Mouse (Mus musculus) lung, postnatal 10 days (tissue): ENCODE measurements at regions not wholly inside any gene's neighbourhood (a gene's known extent, or its start where the extent isn't known, plus 50 kb on each side); places are given as distances from the start of the nearest gene placed in this dataset.
"Not testable (repeated sequence)": the region's sequence is repeated elsewhere in the genome, so short reads cannot be mapped to it uniquely, and the experiment has no call there.

ENCODE experiments used
- DNase-seq: peaks from one replicate; pipeline ENCODE4 v3.0.0; 2021

GRCm38 (mm10) chr2:107117564-107117963 is 58.1 kb upstream of the Fshb start:
- no peak for DNase-seq

- no peak for DNase-seq
Observed at GRCm38 (mm10) chr2:107118711-107119474, 59.4 kb upstream of the Fshb start.

GRCm38 (mm10) chr2:107119697-107120096 is 60.2 kb upstream of the Fshb start:
- DNase-seq = no peak

GRCm38 (mm10) chr2:107133186-107133585 is 73.7 kb upstream of the Fshb start:
- DNase-seq = no peak

- DNase-seq = no peak
Observed at GRCm38 (mm10) chr2:107149317-107149716, 89.9 kb upstream of the Fshb start.

GRCm38 (mm10) chr2:107149851-107150250 is 90.4 kb upstream of the Fshb start:
- DNase-seq = no peak

- no peak for DNase-seq
Observed at GRCm38 (mm10) chr2:107150373-107150772, 90.9 kb upstream of the Fshb start.

GRCm38 (mm10) chr2:107151878-107152277 is 92.4 kb upstream of the Fshb start:
- DNase-seq = no peak

GRCm38 (mm10) chr2:107158836-107159402 is 99.5 kb upstream of the Fshb start:
- not testable (repeated sequence) for DNase-seq

- peak; percentile 1 for DNase-seq
Observed at GRCm38 (mm10) chr2:107175721-107176120, 114.7 kb upstream of the Kcna4 start.

- DNase-seq = no peak
Observed at GRCm38 (mm10) chr2:107183066-107183465, 107.4 kb upstream of the Kcna4 start.

GRCm38 (mm10) chr2:107184864-107185263 is 105.6 kb upstream of the Kcna4 start:
- DNase-seq = no peak

- DNase-seq = no peak
Observed at GRCm38 (mm10) chr2:107201856-107202473, 88.5 kb upstream of the Kcna4 start.

GRCm38 (mm10) chr2:107202474-107202858 is 88.0 kb upstream of the Kcna4 start:
- DNase-seq = no peak

- DNase-seq = no peak
Observed at GRCm38 (mm10) chr2:107221544-107221943, 68.9 kb upstream of the Kcna4 start.

- no peak for DNase-seq
Observed at GRCm38 (mm10) chr2:107224679-107225078, 65.8 kb upstream of the Kcna4 start.

GRCm38 (mm10) chr2:107227486-107227885 is 63.0 kb upstream of the Kcna4 start:
- no peak for DNase-seq

- no peak for DNase-seq
Observed at GRCm38 (mm10) chr2:107228287-107228686, 62.2 kb upstream of the Kcna4 start.

- DNase-seq = no peak
Observed at GRCm38 (mm10) chr2:107231680-107232079, 58.8 kb upstream of the Kcna4 start.

GRCm38 (mm10) chr2:107232885-107233284 is 57.6 kb upstream of the Kcna4 start:
- no peak for DNase-seq
